Mouse (Mus musculus): ENCODE results near the gene Gm6882. TPM values are rescaled to one million over a fixed set of nuclear protein-coding genes. Genes with fewer than 3 reads are reported as not detected.
"Not testable (repeated sequence)": the region's sequence is repeated elsewhere in the genome, so short reads cannot be mapped to it uniquely, and the experiment has no call there.

The Gm6882 gene
- not detected for total RNA-seq (2021)
- long read RNA-seq, experiment 1 = 0 reads
- long read RNA-seq, experiment 2 = 0 reads

- DNase-seq = not testable (repeated sequence)
Observed at GRCm38 (mm10) chr7:21432645-21433044, at the start of gene Gm6882. Gene Gm6882 (minus strand): TSS chr7:21432745.

Other genes with a start within 250 kb of the Gm6882 start
- gene Gm5157, start 242.3 kb downstream of the Gm6882 start, total RNA-seq (2021) = not detected
- not detected for gene Vmn1r124, start 172.1 kb downstream of the Gm6882 start, total RNA-seq (2021)
- not detected for gene Vmn1r125, start 160.6 kb downstream of the Gm6882 start, total RNA-seq (2021)
- gene Vmn1r126, start 131.3 kb downstream of the Gm6882 start, total RNA-seq (2021) = not detected
- gene Vmn1r127, start 112.9 kb downstream of the Gm6882 start, total RNA-seq (2021) = not detected
- gene Vmn1r128, start 83.4 kb downstream of the Gm6882 start, total RNA-seq (2021) = not detected
- gene Vmn1r129, start 71.5 kb downstream of the Gm6882 start, total RNA-seq (2021) = not detected
- not detected for gene Vmn1r130, start 79.0 kb upstream of the Gm6882 start, total RNA-seq (2021)
- gene Vmn1r131, start 113.3 kb upstream of the Gm6882 start, total RNA-seq (2021) = not detected
- not detected for gene Vmn1r132, start 181.3 kb upstream of the Gm6882 start, total RNA-seq (2021)

Measured in gastrocnemius, postnatal 10 days (tissue).